Mouse (Mus musculus) MEL (cell line): ENCODE data around the gene Fam129a. TPM values are rescaled to one million over a fixed set of nuclear protein-coding genes. Genes with fewer than 3 reads are reported as not detected.

Experiments used
- DNase-seq: peaks from one replicate; pipeline ENCODE4 v3.0.0; 2011; ENCODE audit warnings: low read depth, low spot score
- H3K27ac ChIP-seq: 2 replicates; pipeline ENCODE4 v1.5.1; 2012; ENCODE audit warnings: low read depth, mild to moderate bottlenecking, control low read depth, low read length, moderate library complexity; ENCODE audit not compliant: control insufficient read depth
- H3K27me3 ChIP-seq, 2 experiments: fragments of 150-350 bp in 1 of 2; sonication (generic) in 1 of 2; 2 replicates each; pipeline ENCODE4 v1.6.1; 2012; ENCODE audit warnings: low read length in 2 of 2, mild to moderate bottlenecking in 2 of 2, improper control_type of control experiment in 1 of 2, moderate library complexity in 1 of 2; ENCODE audit not compliant: insufficient read depth in 2 of 2, control insufficient read depth in 1 of 2
- H3K36me3 ChIP-seq, 2 experiments: 2 replicates each; pipeline ENCODE4 v1.6.1; 2012 to 2014; ENCODE audit warnings: low read length in 2 of 2, improper control_type of control experiment in 1 of 2, inconsistent platforms in 1 of 2, mild to moderate bottlenecking in 1 of 2; ENCODE audit not compliant: insufficient read depth in 2 of 2, control insufficient read depth in 1 of 2
- H3K4me1 ChIP-seq, 2 experiments: fragments of 150-350 bp in 1 of 2; sonication (generic) in 1 of 2; 2 replicates each; pipeline ENCODE4 v1.6.1; 2012; ENCODE audit warnings: low read length in 2 of 2, improper control_type of control experiment in 1 of 2, mild to moderate bottlenecking in 1 of 2; ENCODE audit not compliant: insufficient read depth in 2 of 2, control insufficient read depth in 1 of 2
- H3K4me3 ChIP-seq, 2 experiments: fragments of 150-350 bp in 1 of 2; sonication (generic) in 1 of 2; 2 replicates each; pipeline ENCODE4 v1.5.1; 2012; ENCODE audit warnings: low read depth in 2 of 2, low read length in 2 of 2, mild to moderate bottlenecking in 2 of 2, moderate library complexity in 2 of 2, control low read depth in 1 of 2, improper control_type of control experiment in 1 of 2; ENCODE audit not compliant: control insufficient read depth in 1 of 2, insufficient read depth in 1 of 2
- H3K79me2 ChIP-seq: 2 replicates; pipeline ENCODE4 v1.6.1; 2012; ENCODE audit warnings: mild to moderate bottlenecking, low read length, moderate library complexity; ENCODE audit not compliant: control insufficient read depth, poor library complexity, insufficient read depth
- H3K9ac ChIP-seq: 2 replicates; pipeline ENCODE4 v1.6.1; 2012; ENCODE audit warnings: low read depth, mild to moderate bottlenecking, control low read depth, low read length, moderate library complexity; ENCODE audit not compliant: control insufficient read depth, poor library complexity, severe bottlenecking
- H3K9me3 ChIP-seq: fragments of 150-350 bp; sonication (generic); replicated peaks from 2 replicates; pipeline ENCODE4 v1.6.1; 2012; ENCODE audit warnings: mild to moderate bottlenecking, low read length, improper control_type of control experiment, moderate library complexity; ENCODE audit not compliant: insufficient read depth
- CHD1 ChIP-seq: IDR thresholded peaks from 2 replicates; pipeline ENCODE4 v1.6.1; 2012; ENCODE audit warnings: low read depth, mild to moderate bottlenecking, inconsistent platforms, low read length, improper control_type of control experiment
- CHD2 ChIP-seq: IDR thresholded peaks from 2 replicates; pipeline ENCODE4 v1.6.1; 2011; ENCODE audit warnings: low read length, improper control_type of control experiment
- CTCF ChIP-seq, 3 experiments: IDR thresholded peaks in 2 of 3; conservative IDR thresholded peaks in 1 of 3; 2 replicates each; pipeline ENCODE4 v1.5.1; 2011 to 2012; ENCODE audit warnings: low read length in 3 of 3, low read depth in 2 of 3, mild to moderate bottlenecking in 2 of 3, improper control_type of control experiment in 1 of 3, inconsistent platforms in 1 of 3, mixed read lengths in 1 of 3, moderate library complexity in 1 of 3; ENCODE audit not compliant: control insufficient read depth in 1 of 3, insufficient read depth in 1 of 3, poor library complexity in 1 of 3, severe bottlenecking in 1 of 3
- EP300 ChIP-seq, 2 experiments: IDR thresholded peaks; 2 replicates each; pipeline ENCODE4 v1.6.1; 2011; ENCODE audit warnings: improper control_type of control experiment in 2 of 2, low read length in 2 of 2, low read depth in 1 of 2, mild to moderate bottlenecking in 1 of 2
- ETS1 ChIP-seq: IDR thresholded peaks from 2 replicates; pipeline ENCODE4 v1.6.1; 2012; ENCODE audit warnings: low read depth, mild to moderate bottlenecking, inconsistent platforms, low read length, improper control_type of control experiment, moderate library complexity
- GABPA ChIP-seq: IDR thresholded peaks from 2 replicates; pipeline ENCODE4 v1.6.1; 2012; ENCODE audit warnings: low read depth, mild to moderate bottlenecking, inconsistent platforms, low read length, improper control_type of control experiment, moderate library complexity
- HCFC1 ChIP-seq: IDR thresholded peaks from 2 replicates; pipeline ENCODE4 v1.6.1; 2012; ENCODE audit warnings: low read depth, mild to moderate bottlenecking, inconsistent platforms, low read length, improper control_type of control experiment, moderate library complexity
- KAT2A ChIP-seq: conservative IDR thresholded peaks from 2 replicates; pipeline ENCODE4 v1.6.1; 2012; ENCODE audit warnings: low read depth, low read length, improper control_type of control experiment, inconsistent platforms
- MAX ChIP-seq: IDR thresholded peaks from 2 replicates; pipeline ENCODE4 v1.6.1; 2011; ENCODE audit warnings: low read length, improper control_type of control experiment
- MAZ ChIP-seq: IDR thresholded peaks from 2 replicates; pipeline ENCODE4 v1.6.1; 2012; ENCODE audit warnings: low read depth, mild to moderate bottlenecking, inconsistent platforms, low read length, improper control_type of control experiment
- MEF2A ChIP-seq: IDR thresholded peaks from 2 replicates; pipeline ENCODE4 v1.6.1; 2014; ENCODE audit warnings: low read depth, mild to moderate bottlenecking, inconsistent platforms, low read length, improper control_type of control experiment; ENCODE audit not compliant: poor library complexity, insufficient replicate concordance, severe bottlenecking; ENCODE audit errors: extremely low read depth
- MXI1 ChIP-seq: IDR thresholded peaks from 2 replicates; pipeline ENCODE4 v1.6.1; 2011; ENCODE audit warnings: mild to moderate bottlenecking, low read depth, low read length, improper control_type of control experiment
- MYB ChIP-seq: IDR thresholded peaks from 2 replicates; pipeline ENCODE4 v1.6.1; 2011; ENCODE audit warnings: mild to moderate bottlenecking, low read depth, low read length, improper control_type of control experiment
- NELFE ChIP-seq: IDR thresholded peaks from 2 replicates; pipeline ENCODE4 v1.6.1; 2011; ENCODE audit warnings: low read depth, low read length, improper control_type of control experiment
- NRF1 ChIP-seq: IDR thresholded peaks from 2 replicates; pipeline ENCODE4 v1.6.1; 2014; ENCODE audit warnings: low read depth, mild to moderate bottlenecking, inconsistent platforms, low read length, improper control_type of control experiment, moderate library complexity; ENCODE audit not compliant: poor library complexity, insufficient read depth, severe bottlenecking
- POLR2A ChIP-seq, 2 experiments: IDR thresholded peaks; 2 replicates each; pipeline ENCODE4 v1.6.1; 2011 to 2012; ENCODE audit warnings: low read length in 2 of 2, mild to moderate bottlenecking in 2 of 2, control low read depth in 1 of 2, improper control_type of control experiment in 1 of 2, low read depth in 1 of 2, moderate library complexity in 1 of 2; ENCODE audit not compliant: control insufficient read depth in 1 of 2, insufficient read depth in 1 of 2, poor library complexity in 1 of 2
- POLR2AphosphoS5 ChIP-seq: IDR thresholded peaks from 2 replicates; pipeline ENCODE4 v1.6.1; 2012; ENCODE audit warnings: low read depth, borderline replicate concordance, mild to moderate bottlenecking, inconsistent platforms, low read length, moderate library complexity, mixed read lengths
- RAD21 ChIP-seq: IDR thresholded peaks from 2 replicates; pipeline ENCODE4 v1.6.1; 2011; ENCODE audit warnings: mild to moderate bottlenecking, low read depth, low read length, improper control_type of control experiment
- RCOR1 ChIP-seq: IDR thresholded peaks from 2 replicates; pipeline ENCODE4 v1.6.1; 2012; ENCODE audit warnings: low read depth, mild to moderate bottlenecking, inconsistent platforms, low read length, improper control_type of control experiment
- SMC3 ChIP-seq: IDR thresholded peaks from 2 replicates; pipeline ENCODE4 v1.6.1; 2011; ENCODE audit warnings: low read depth, low read length, improper control_type of control experiment
- TAL1 ChIP-seq: IDR thresholded peaks from 2 replicates; pipeline ENCODE4 v1.6.1; 2012; ENCODE audit warnings: mild to moderate bottlenecking, inconsistent platforms, low read length, moderate library complexity, mixed read lengths
- TBP ChIP-seq: IDR thresholded peaks from 2 replicates; pipeline ENCODE4 v1.8.0; 2011; ENCODE audit warnings: low read depth, low read length, improper control_type of control experiment
- TCF12 ChIP-seq: IDR thresholded peaks from 2 replicates; pipeline ENCODE4 v1.6.1; 2014; ENCODE audit warnings: low read depth, mild to moderate bottlenecking, inconsistent platforms, low read length, improper control_type of control experiment, moderate library complexity
- ZC3H11A ChIP-seq: IDR thresholded peaks from 2 replicates; pipeline ENCODE4 v1.6.1; 2012; ENCODE audit warnings: low read depth, mild to moderate bottlenecking, inconsistent platforms, low read length, improper control_type of control experiment
- ZKSCAN1 ChIP-seq: IDR thresholded peaks from 2 replicates; pipeline ENCODE4 v1.6.1; 2012; ENCODE audit warnings: low read depth, mild to moderate bottlenecking, inconsistent platforms, low read length, improper control_type of control experiment, moderate library complexity
- ZMIZ1 ChIP-seq: IDR thresholded peaks from 2 replicates; pipeline ENCODE4 v1.6.1; 2012; ENCODE audit warnings: low read depth, mild to moderate bottlenecking, inconsistent platforms, low read length, improper control_type of control experiment, moderate library complexity
- polyA plus RNA-seq, 2 experiments: library from polyadenylated mRNA; stranded (reverse) in 1 of 2; unstranded in 1 of 2; fragments of >175 nt in 1 of 2; fragments of >200 nt in 1 of 2; gene quantifications; 2 replicates each; pipeline versions ENCODE4 v1.2.1 to v1.2.4; 2012; ENCODE audit warnings: low replicate concordance in 2 of 2, low read depth in 1 of 2; ENCODE audit not compliant: insufficient read length in 2 of 2, insufficient read depth in 1 of 2, missing spikeins in 1 of 2
- total RNA-seq: library from RNA; depleted of rRNA; stranded (reverse); fragments of 300-350 nt; gene quantifications from 2 replicates; pipeline ENCODE4 v1.2.3, GENCODE M21; 2012

Fam129a gene
- total and polyA plus RNA-seq, 3 experiments = 3.1 to 67.5 (median 8.8) TPM

- Histone ChIP-seq H3K9ac (no peak overlapping the region), H3K36me3 (peaks cover 0 to 8% of the 10 kb centered on the region in 2 experiments; a peak in 1 of 4 replicates), H3K4me3 (no peak overlapping the region), H3K9me3 (no peaks in the 10 kb centered on the region), H3K79me2 (no peaks in the 10 kb centered on the region), H3K27ac (no peak overlapping the region), H3K4me1 (no peaks in the 10 kb centered on the region), H3K27me3 (no peaks in the 10 kb centered on the region)
- DNase-seq = no peak
- TF ChIP-seq CHD1 (no peak), EP300 (IDR thresholded peaks at IDR 0.05; ENCODE audit: low read depth in 1 of 2, low read length in 2 of 2) (no peak), ZKSCAN1 (no peak), ZC3H11A (no peak), MAX (no peak), MXI1 (no peak), POLR2AphosphoS5 (no peak), SMC3 (no peak), TBP (no peak), RCOR1 (no peak), GABPA (no peak), MAZ (no peak), CHD2 (no peak), ZMIZ1 (no peak), TCF12 (no peak)
These were observed 67.4 kb downstream of the Fam129a start for GRCm38 (mm10) chr1:151638357-151638756.

GRCm38 (mm10) chr1:151638770-151639169 is 67.8 kb downstream of the Fam129a start:
- H3K27ac ChIP-seq = no peak overlapping the region
- no peaks in the 10 kb centered on the region for H3K79me2 ChIP-seq
- TF ChIP-seq SMC3 = no peak
- no peak for TF ChIP-seq MEF2A
- TF ChIP-seq MYB = no peak
- no peak for TF ChIP-seq NRF1
- no peak for TF ChIP-seq GABPA
- TF ChIP-seq CTCF (IDR thresholded peaks at IDR 0.05 in 2 of 3, conservative IDR thresholded peaks at IDR 0.05 in 1 of 3; ENCODE audit: control insufficient read depth in 1 of 3, insufficient read depth in 1 of 3, low read depth in 2 of 3, low read length in 3 of 3, poor library complexity in 1 of 3, severe bottlenecking in 1 of 3) = no peak
- no peak for TF ChIP-seq NELFE
- no peak for TF ChIP-seq TAL1
- no peak for TF ChIP-seq KAT2A
- no peak for TF ChIP-seq TBP
- no peak for TF ChIP-seq RAD21
- TF ChIP-seq POLR2A (IDR thresholded peaks at IDR 0.05; ENCODE audit: control insufficient read depth in 1 of 2, insufficient read depth in 1 of 2, low read depth in 1 of 2, low read length in 2 of 2, poor library complexity in 1 of 2) = no peak
- no peak for TF ChIP-seq TCF12
- no peak for TF ChIP-seq CHD1
- no peak for TF ChIP-seq HCFC1
- TF ChIP-seq ETS1 = no peak
- no peak overlapping the region for H3K4me3 ChIP-seq
- H3K4me1 ChIP-seq = no peaks in the 10 kb centered on the region
- no peaks in the 10 kb centered on the region for H3K27me3 ChIP-seq
- H3K9ac ChIP-seq = no peak overlapping the region
- peaks cover 0 to 8% of the 10 kb centered on the region in 2 experiments; a peak in 2 of 4 replicates for H3K36me3 ChIP-seq
- no peaks in the 10 kb centered on the region for H3K9me3 ChIP-seq
- no peak for DNase-seq
